Mouse (Mus musculus) G1E (cell line): ENCODE measurements around the gene Kat14. TPM values are rescaled to one million over a fixed set of nuclear protein-coding genes. Genes with fewer than 3 reads are reported as not detected.

Experiments used
- ATAC-seq: 2 replicates; pipeline ENCODE4 v1.8.0; 2016; ENCODE audit warnings: mild to moderate bottlenecking; ENCODE audit not compliant: insufficient number of reproducible peaks, poor library complexity, low FRiP score, severe bottlenecking; ENCODE audit errors: extremely low read depth
- DNase-seq: peaks from one replicate; pipeline ENCODE4 v3.0.0; 2012; ENCODE audit warnings: low spot score
- H3K27me3 ChIP-seq: 2 replicates; pipeline ENCODE4 v1.6.1; 2012; ENCODE audit warnings: mild to moderate bottlenecking, low read length, inconsistent platforms; ENCODE audit not compliant: insufficient read depth
- H3K36me3 ChIP-seq: replicated peaks from 2 replicates; pipeline ENCODE3; 2012; ENCODE audit warnings: mild to moderate bottlenecking, inconsistent platforms
- H3K4me1 ChIP-seq: 2 replicates; pipeline ENCODE4 v1.6.1; 2012; ENCODE audit warnings: low read depth, low read length, inconsistent platforms, mixed read lengths; ENCODE audit not compliant: insufficient read depth
- H3K4me3 ChIP-seq: 2 replicates; pipeline ENCODE4 v1.5.1; 2012; ENCODE audit warnings: low read depth, mild to moderate bottlenecking, inconsistent platforms, low read length, moderate library complexity, mixed read lengths
- H3K9me3 ChIP-seq: replicated peaks from 2 replicates; pipeline ENCODE4 v1.6.1; 2012; ENCODE audit warnings: inconsistent platforms
- CTCF ChIP-seq: IDR thresholded peaks from 2 replicates; pipeline ENCODE4 v1.5.1; 2012; ENCODE audit warnings: low read depth, low read length, inconsistent platforms, mixed read lengths
- GATA1 ChIP-seq: IDR thresholded peaks from 2 replicates; pipeline ENCODE4 v1.6.1; 2012; ENCODE audit warnings: borderline replicate concordance, low read length, inconsistent platforms, mixed read lengths
- GATA2 ChIP-seq: IDR thresholded peaks from 2 replicates; pipeline ENCODE4 v1.6.1; 2012; ENCODE audit warnings: low read depth, low read length, inconsistent platforms, borderline replicate concordance
- POLR2AphosphoS5 ChIP-seq: IDR thresholded peaks from 2 replicates; pipeline ENCODE4 v1.6.1; 2012; ENCODE audit warnings: low read depth, low read length, inconsistent platforms; ENCODE audit not compliant: insufficient replicate concordance
- TAL1 ChIP-seq: conservative IDR thresholded peaks from 2 replicates; pipeline ENCODE4 v1.6.1; 2012; ENCODE audit warnings: low read depth, low read length, inconsistent platforms, mixed read lengths
- polyA plus RNA-seq: library from polyadenylated mRNA; stranded (reverse); fragments of >175 nt; gene quantifications from 2 replicates; pipeline ENCODE4 v1.2.3, GENCODE M21; 2012
- total RNA-seq, 2 experiments: library from RNA; stranded (forward) in 1 of 2; stranded (reverse) in 1 of 2; fragments of 200-1000 nt in 1 of 2; fragments of >200 nt in 1 of 2; fragmentation: Nextera tagmentation in 1 of 2; gene quantifications; 2 replicates each; pipeline ENCODE4 v1.2.3; 2014 to 2017

The Kat14 gene
- total RNA-seq (2014; fragmentation: Nextera tagmentation): 50.2 and 80.4 TPM in 2 replicates
- 20.7 and 24.5 TPM in 2 replicates for total RNA-seq (2017)
- 14.3 and 26.3 TPM in 2 replicates for polyA plus RNA-seq

DNA sequence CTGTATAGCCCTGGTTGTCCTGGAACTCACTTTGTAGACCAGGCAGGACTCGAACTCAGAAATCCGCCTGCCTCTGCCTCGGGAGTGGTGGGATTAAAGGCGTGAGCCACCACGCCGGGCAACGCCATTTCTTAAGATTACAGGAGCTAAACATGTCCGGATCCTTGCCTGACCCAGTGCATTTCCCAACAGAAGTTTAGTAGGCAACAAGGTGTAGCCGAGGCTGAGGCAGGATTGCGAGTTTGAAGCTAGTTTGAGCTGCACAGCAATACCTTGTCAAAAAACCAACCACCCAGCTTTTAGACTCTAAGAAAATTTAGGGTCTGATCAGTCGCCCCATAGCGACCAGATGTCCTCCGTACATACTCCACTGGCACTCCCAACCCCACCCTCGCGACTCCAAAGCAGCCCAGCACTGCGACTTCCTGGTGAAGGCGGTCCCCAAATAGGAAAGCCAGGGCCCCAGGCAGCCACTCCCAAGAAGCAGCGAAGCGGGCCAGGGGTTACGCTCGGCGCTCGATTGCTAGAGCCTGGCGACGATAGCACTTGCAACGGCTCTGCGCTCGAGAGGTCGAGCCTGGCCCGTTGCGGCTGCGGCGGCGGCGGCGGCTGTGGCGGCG, at the start of gene Kat14, which contains the start of gene Pet117:
Kat14 (plus strand) TSS at position 584 of the 620 bp plus-strand sequence.
Pet117 (plus strand) TSS at position 597 of the 620 bp plus-strand sequence.
- H3K36me3 ChIP-seq: peaks cover 18% of the 10 kb centered on the region
- H3K4me3 ChIP-seq: peak within 1 kb of the TSS; percentile 83
- peaks cover 22% of the 10 kb centered on the region for H3K4me1 ChIP-seq
- no peaks in the 10 kb centered on the region for H3K9me3 ChIP-seq
- no peak for TF ChIP-seq POLR2AphosphoS5
- no peak for TF ChIP-seq GATA2
- no peak for TF ChIP-seq TAL1
- no peak for TF ChIP-seq CTCF
- TF ChIP-seq GATA1: no peak
- ATAC-seq (peak; percentile 91), DNase-seq (peak; percentile 79)
- no peaks in the 10 kb centered on the region for H3K27me3 ChIP-seq

DNA sequence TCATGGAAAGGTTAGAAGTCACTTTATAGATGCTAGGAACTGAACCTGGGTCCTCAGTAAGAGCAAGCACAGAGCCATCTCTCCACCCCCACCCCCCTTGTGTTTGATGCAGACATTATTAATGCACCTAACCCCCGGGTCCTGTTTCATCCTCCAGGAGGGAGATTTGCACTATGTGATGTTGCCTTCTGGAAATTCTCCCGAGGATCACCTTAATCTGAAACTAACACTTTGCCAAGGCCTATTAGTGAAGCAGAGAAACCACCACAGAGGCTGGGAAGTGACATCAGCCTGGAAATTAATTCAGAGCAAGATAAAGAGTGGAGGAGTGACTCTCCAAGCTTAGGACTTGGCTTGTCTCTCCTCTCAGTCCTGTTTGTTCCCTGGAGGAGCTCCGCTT, 44.6 kb upstream of the Kat14 start:
- Histone ChIP-seq H3K4me1 (no peaks in the 10 kb centered on the region), H3K9me3 (no peaks in the 10 kb centered on the region), H3K27me3 (peaks cover 3% of the 10 kb centered on the region; the same call in 1 of the 2 replicates), H3K36me3 (no peaks in the 10 kb centered on the region), H3K4me3 (no peak overlapping the region)
- no peak for ATAC-seq
- TF ChIP-seq GATA1 (no peak), TAL1 (no peak), CTCF (no peak), GATA2 (no peak), POLR2AphosphoS5 (no peak)
- DNase-seq: no peak

DNA sequence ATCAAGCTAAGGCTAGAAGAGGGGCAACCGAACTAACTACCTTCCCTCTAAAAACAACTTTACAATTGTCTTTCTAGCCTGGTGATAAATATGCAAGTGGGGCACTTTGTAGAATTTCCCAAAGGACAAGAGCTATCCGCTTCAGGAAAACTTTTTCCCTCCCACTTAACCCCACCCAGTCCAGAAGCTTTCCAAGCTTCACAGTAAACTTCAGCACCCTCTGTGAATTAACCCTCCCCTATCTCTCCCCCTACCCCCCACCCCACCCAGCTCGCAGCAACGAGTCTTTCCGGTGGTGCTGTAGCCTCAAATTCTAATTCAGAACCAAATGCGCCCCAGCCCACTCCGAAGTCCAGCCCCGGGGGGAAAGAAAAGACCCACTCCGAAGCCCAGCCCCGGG, 39.3 kb upstream of the Kat14 start:
- Histone ChIP-seq H3K9me3 (peaks cover 16% of the 10 kb centered on the region), H3K36me3 (no peaks in the 10 kb centered on the region), H3K27me3 (peaks cover 23% of the 10 kb centered on the region), H3K4me1 (no peaks in the 10 kb centered on the region), H3K4me3 (no peak overlapping the region)
- no peak for ATAC-seq
- no peak for DNase-seq
- no peak for TF ChIP-seq GATA1
- TF ChIP-seq GATA2: no peak
- no peak for TF ChIP-seq TAL1
- TF ChIP-seq CTCF: no peak

DNA sequence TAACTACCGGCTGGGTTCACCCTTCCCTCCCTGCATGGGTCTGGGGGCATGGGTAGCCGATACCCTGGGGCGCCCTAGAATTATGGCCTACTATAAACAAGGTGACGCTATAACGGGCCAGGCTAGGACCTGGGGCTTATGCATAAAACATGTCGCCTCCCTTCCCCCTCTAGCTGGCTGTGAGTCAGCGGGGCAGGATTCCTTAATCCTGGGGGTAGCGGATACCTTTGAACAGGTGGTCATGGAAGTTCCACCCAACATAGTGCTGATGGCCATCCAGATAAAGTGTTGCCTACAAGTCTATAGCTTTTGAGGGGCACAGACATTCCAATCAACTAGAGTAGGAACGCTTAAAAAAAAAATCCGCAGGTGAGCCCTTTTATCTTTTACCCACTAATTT, 38.8 kb upstream of the Kat14 start:
- DNase-seq: no peak
- Histone ChIP-seq H3K4me3 (no peak overlapping the region), H3K36me3 (no peaks in the 10 kb centered on the region), H3K9me3 (peaks cover 16% of the 10 kb centered on the region), H3K4me1 (no peaks in the 10 kb centered on the region), H3K27me3 (peaks cover 23% of the 10 kb centered on the region)
- ATAC-seq: no peak
- TF ChIP-seq POLR2AphosphoS5 (no peak), TAL1 (no peak)

DNA sequence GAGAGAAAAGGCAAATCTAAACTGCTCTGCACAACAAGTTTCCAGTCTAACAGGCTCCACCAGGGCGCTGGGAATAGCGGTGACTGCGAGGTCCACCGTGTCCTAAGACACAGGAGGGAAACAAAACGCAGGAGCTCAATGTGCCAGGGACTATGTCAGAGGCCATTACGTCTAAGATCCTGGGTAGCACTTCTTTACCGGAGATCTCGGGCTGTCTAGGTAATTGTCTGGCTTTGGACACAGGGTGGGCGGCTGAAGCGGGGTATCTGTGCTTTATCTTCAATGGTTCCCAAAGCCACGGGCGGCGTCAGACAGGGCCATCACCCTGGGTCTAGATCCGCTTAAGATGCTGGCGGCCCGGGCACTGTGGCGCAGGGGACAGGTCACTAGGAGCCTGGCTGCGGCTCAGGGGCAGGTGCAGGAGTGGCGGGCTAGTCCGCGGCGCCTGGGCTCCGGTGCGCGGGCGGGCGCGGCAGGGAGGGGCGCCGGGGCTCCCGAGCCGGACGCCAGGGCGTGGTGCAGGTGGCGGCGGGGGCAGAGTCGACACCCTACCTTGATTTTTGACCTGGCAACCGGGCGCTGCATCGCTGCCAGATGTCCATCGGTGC, 38.3 kb upstream of the Kat14 start:
- ATAC-seq: no peak

DNA sequence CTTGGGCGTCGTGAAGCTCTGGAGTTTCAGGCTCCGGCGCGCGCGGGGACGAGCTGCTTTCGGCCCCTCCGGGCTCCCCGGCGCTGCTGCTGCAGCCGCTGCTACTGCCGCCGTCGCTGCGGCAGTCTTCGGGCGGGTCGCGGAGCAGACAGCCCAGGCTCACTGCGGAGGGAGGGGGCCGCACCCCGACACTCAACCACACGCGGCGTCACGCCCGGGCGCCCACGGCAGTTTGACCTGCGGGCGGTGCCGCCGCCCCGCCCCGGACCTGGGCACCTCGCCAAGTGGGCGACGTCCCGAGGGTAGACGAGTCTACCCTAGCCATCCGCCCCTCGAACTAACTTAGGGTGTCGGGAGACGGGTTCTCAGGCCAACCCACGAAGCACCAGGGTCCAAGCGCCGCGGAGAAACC, 37.8 kb upstream of the Kat14 start:
- Histone ChIP-seq H3K9me3 (peaks cover 16% of the 10 kb centered on the region), H3K27me3 (peaks cover 23% of the 10 kb centered on the region), H3K36me3 (no peaks in the 10 kb centered on the region), H3K4me1 (no peaks in the 10 kb centered on the region), H3K4me3 (no peak overlapping the region; the same call in 1 of the 2 replicates)
- no peak for DNase-seq
- TF ChIP-seq CTCF: no peak
- no peak for TF ChIP-seq TAL1
- TF ChIP-seq GATA2: no peak
- no peak for ATAC-seq

More for the DNA sequence above, 38.3 kb upstream of the Kat14 start:
- H3K9me3 ChIP-seq: peaks cover 16% of the 10 kb centered on the region
- H3K36me3 ChIP-seq: no peaks in the 10 kb centered on the region
- peaks cover 23% of the 10 kb centered on the region for H3K27me3 ChIP-seq
- DNase-seq: no peak
- TF ChIP-seq GATA1 (no peak), GATA2 (no peak), POLR2AphosphoS5 (no peak), CTCF (no peak), TAL1 (no peak)
- no peak overlapping the region; the same call in 1 of the 2 replicates for H3K4me3 ChIP-seq
- no peaks in the 10 kb centered on the region for H3K4me1 ChIP-seq
